Mouse (Mus musculus) ES-E14 (cell line): ENCODE results near the gene Muc1. TPM values are rescaled to one million over a fixed set of nuclear protein-coding genes. Genes with fewer than 3 reads are reported as not detected.

ENCODE experiments used
- DNase-seq: peaks from one replicate; pipeline ENCODE4 v3.0.0-alpha.2; 2013; ENCODE audit warnings: low read depth, low spot score
- H3K27ac ChIP-seq: 2 replicates; pipeline ENCODE4 v1.5.1; 2012; ENCODE audit warnings: low read depth, mild to moderate bottlenecking, low read length, moderate library complexity, mixed read lengths; ENCODE audit not compliant: poor library complexity, insufficient read depth, severe bottlenecking
- H3K36me3 ChIP-seq: 2 replicates; pipeline ENCODE4 v1.6.1; 2012; ENCODE audit warnings: mild to moderate bottlenecking, low read length, moderate library complexity, mixed read lengths; ENCODE audit not compliant: control insufficient read depth, poor library complexity, insufficient read depth, severe bottlenecking
- H3K4me1 ChIP-seq, 2 experiments: fragments of 150-350 bp in 1 of 2; sonication (generic) in 1 of 2; 2 replicates each; pipeline ENCODE4 v1.6.1; 2012; ENCODE audit warnings: low read length in 2 of 2, mild to moderate bottlenecking in 1 of 2, mixed read lengths in 1 of 2; ENCODE audit not compliant: control insufficient read depth in 2 of 2, insufficient read depth in 2 of 2, poor library complexity in 1 of 2
- H3K4me3 ChIP-seq, 2 experiments: fragments of 150-350 bp in 1 of 2; sonication (generic) in 1 of 2; 2 replicates each; pipeline ENCODE4 v1.5.1; 2012; ENCODE audit warnings: low read length in 2 of 2, low read depth in 1 of 2, mild to moderate bottlenecking in 1 of 2, mixed read lengths in 1 of 2; ENCODE audit not compliant: insufficient read depth in 1 of 2, poor library complexity in 1 of 2, severe bottlenecking in 1 of 2
- H3K9ac ChIP-seq: 2 replicates; pipeline ENCODE4 v1.6.1; 2012; ENCODE audit warnings: low read depth, mild to moderate bottlenecking, low read length, mixed read lengths; ENCODE audit not compliant: poor library complexity, insufficient read depth, severe bottlenecking
- H3K9me3 ChIP-seq: fragments of 150-350 bp; sonication (generic); 2 replicates; pipeline ENCODE4 v1.6.1; 2012; ENCODE audit warnings: low read depth, mild to moderate bottlenecking, low read length; ENCODE audit not compliant: control insufficient read depth, insufficient read depth
- CHD2 ChIP-seq: IDR thresholded peaks from 2 replicates; pipeline ENCODE4 v1.6.1; 2014; ENCODE audit warnings: mild to moderate bottlenecking, low read depth, low read length, inconsistent platforms
- HCFC1 ChIP-seq: IDR thresholded peaks from 2 replicates; pipeline ENCODE4 v1.6.1; 2012; ENCODE audit warnings: low read length, inconsistent platforms, borderline replicate concordance; ENCODE audit not compliant: insufficient read depth
- MAFK ChIP-seq: IDR thresholded peaks from 2 replicates; pipeline ENCODE4 v1.6.1; 2014; ENCODE audit warnings: mild to moderate bottlenecking, low read depth, low read length, inconsistent platforms; ENCODE audit not compliant: insufficient read depth
- ZC3H11A ChIP-seq: IDR thresholded peaks from 2 replicates; pipeline ENCODE4 v1.6.1; 2012; ENCODE audit warnings: low read depth, mild to moderate bottlenecking, inconsistent platforms, low read length, borderline replicate concordance
- ZNF384 ChIP-seq: IDR thresholded peaks from 2 replicates; pipeline ENCODE4 v1.6.1; 2012; ENCODE audit warnings: low read depth, low read length, inconsistent platforms
- in situ Hi-C, 2 experiments: fragments of 600-800 bp; cut with MboI; formaldehyde crosslinking; loops; one replicate each; pipeline ENCODE4 v1.15.1; 2025; ENCODE audit warnings: low sequenced_read_pairs in 2 of 2, inconsistent platforms in 1 of 2; ENCODE audit not compliant: unreplicated experiment in 2 of 2
- total RNA-seq: library from RNA; depleted of rRNA; stranded (reverse); fragments of 300-350 nt; gene quantifications from 2 replicates; pipeline ENCODE4 v1.2.3, GENCODE M21; 2012

The Muc1 gene
- total RNA-seq, 1 experiment, result 3.0 TPM

DNA sequence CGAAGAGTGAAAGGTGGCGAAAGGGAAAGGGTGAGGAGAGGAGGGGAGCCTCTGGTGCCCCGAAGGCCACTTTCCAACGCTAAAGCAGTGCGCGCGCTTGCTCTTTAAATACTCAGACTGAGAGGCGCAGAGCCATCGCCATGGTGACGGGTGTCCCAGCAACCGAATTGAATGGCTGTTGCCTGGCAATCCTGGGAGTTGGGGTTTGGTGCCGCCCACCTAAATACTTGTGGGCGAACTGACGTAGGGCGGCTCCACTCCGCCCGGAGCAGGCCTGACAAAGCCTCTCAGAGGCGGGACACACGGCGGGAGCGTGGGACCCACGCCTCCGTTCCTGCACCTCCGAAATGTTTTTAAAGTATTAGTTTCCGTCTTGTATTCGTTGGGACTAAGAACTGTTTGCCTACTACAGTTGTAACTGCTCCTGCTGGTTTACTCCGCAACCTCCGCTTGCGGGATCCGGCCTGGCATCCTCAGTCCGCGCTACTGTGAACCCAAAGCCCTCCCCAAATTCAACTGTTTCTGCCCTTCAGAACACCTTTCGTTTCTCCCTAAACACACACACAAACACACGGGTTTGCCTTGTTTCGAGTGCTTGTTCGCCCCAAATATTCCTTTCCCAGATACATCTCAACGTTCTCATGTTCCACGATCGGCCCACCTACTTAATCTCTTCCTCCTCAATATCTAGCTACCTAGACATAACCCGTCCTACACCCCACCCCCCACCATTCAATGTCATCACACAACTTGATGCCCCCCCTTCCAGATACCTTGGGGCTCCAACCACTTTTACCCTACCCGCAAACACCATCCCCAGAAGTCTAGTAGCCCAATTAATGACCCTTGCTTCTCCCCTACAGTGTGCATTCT lies 1.3 kb upstream of the Muc1 start:
- peak; percentile 97 for DNase-seq
- no peaks in the 10 kb centered on the region for H3K9me3 ChIP-seq
- H3K4me3 ChIP-seq, result peak overlapping the region; percentile 58 to 77
- peak overlapping the region; percentile 54; the same call in 1 of the 2 replicates for H3K9ac ChIP-seq
- in situ Hi-C loops, result no loop called here
- H3K27ac ChIP-seq, result 0 out of 2 replicates have a peak overlapping the region, but pooled peaks have one; percentile 22
- H3K36me3 ChIP-seq, result 0 out of 2 replicates have a peak, but pooled peaks cover 6% of the 10 kb centered on the region
- TF ChIP-seq CHD2 (no peak), HCFC1 (no peak), ZC3H11A (no peak), MAFK (no peak), ZNF384 (no peak)
- H3K4me1 ChIP-seq, result peaks cover 13 to 39% of the 10 kb centered on the region in 2 experiments

- in situ Hi-C loops, result no loop called here
- H3K9ac ChIP-seq, result peak overlapping the region; percentile 39; the same call in 1 of the 2 replicates
- H3K4me1 ChIP-seq, result peaks cover 13 to 39% of the 10 kb centered on the region in 2 experiments
- peak overlapping the region; percentile 62; the same call in 1 of the 2 replicates for H3K27ac ChIP-seq
- DNase-seq, result peak; percentile 83
- H3K36me3 ChIP-seq, result 0 out of 2 replicates have a peak, but pooled peaks cover 4% of the 10 kb centered on the region
- peak overlapping the region; percentile 47 to 77 for H3K4me3 ChIP-seq
- no peak for TF ChIP-seq MAFK
- TF ChIP-seq HCFC1, result 0 out of 2 replicates have a peak, but pooled peaks have one; percentile 41
- H3K9me3 ChIP-seq, result no peaks in the 10 kb centered on the region
Measured at GRCm38 (mm10) chr3:89228180-89228549, 692 bp upstream of the Muc1 start.

DNA sequence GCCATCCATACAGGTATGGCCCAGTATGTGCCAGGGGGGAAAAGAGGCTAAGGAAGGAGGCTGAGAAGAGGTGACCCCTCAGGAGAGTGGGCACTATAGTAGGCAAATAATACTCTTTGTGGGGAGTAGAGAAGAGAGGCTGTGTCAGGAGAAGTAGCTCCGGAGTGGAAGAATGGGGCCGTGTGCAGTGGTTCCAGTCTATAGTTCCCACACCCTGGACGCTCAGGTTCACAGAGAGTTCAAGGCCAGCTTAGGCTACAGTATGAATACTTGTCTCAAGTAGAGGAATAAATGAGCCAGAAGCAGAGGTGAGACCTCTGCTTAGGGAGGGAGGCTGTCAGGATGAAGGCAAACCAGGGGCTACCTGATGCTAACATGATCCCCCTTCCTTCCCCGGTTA lies 419 bp downstream of the Muc1 start:
- H3K9me3 ChIP-seq, result no peaks in the 10 kb centered on the region
- peaks cover 15 to 36% of the 10 kb centered on the region in 2 experiments for H3K4me1 ChIP-seq
- no peak overlapping the region for H3K27ac ChIP-seq
- no peak overlapping the region for H3K4me3 ChIP-seq
- TF ChIP-seq HCFC1, result no peak
- TF ChIP-seq ZNF384, result no peak
- no peak for TF ChIP-seq ZC3H11A
- TF ChIP-seq CHD2, result no peak
- TF ChIP-seq MAFK, result no peak
- H3K9ac ChIP-seq, result no peak overlapping the region
- H3K36me3 ChIP-seq, result 0 out of 2 replicates have a peak, but pooled peaks cover under 1% of the 10 kb centered on the region
- in situ Hi-C loops, result no loop called here
- no peak for DNase-seq

- Histone ChIP-seq H3K9ac (no peak overlapping the region), H3K4me3 (no peak overlapping the region), H3K9me3 (no peaks in the 10 kb centered on the region), H3K4me1 (peaks cover 9 to 29% of the 10 kb centered on the region in 2 experiments; a peak in 3 of 4 replicates), H3K36me3 (no peaks in the 10 kb centered on the region), H3K27ac (no peak overlapping the region)
- in situ Hi-C loops, result no loop called here
- DNase-seq, result no peak
- TF ChIP-seq MAFK (no peak), CHD2 (no peak), ZC3H11A (no peak), HCFC1 (no peak), ZNF384 (no peak)
Measured at GRCm38 (mm10) chr3:89230561-89230960, 1.7 kb downstream of the Muc1 start.
